Mouse (Mus musculus): ENCODE data around the gene Igf1r.

GRCm38 (mm10) chr7:68023882-68024281, 71.3 kb downstream of the Igf1r start:
- TF ChIP-seq CTCF (IDR thresholded peaks at IDR 0.05; ENCODE audit: control insufficient read depth, insufficient read depth, low read length) (no peak), POLR2A (IDR thresholded peaks at IDR 0.05; ENCODE audit: borderline replicate concordance, control insufficient read depth, low read depth, low read length) (no peak)
